Mouse (Mus musculus) hindbrain, postnatal 0 days (tissue): ENCODE data around the gene Elk4. TPM values are rescaled to one million over a fixed set of nuclear protein-coding genes. Genes with fewer than 3 reads are reported as not detected.
A peak's percentile ranks its signal among the peaks of the same experiment; 100 is the strongest.

Experiments
- ATAC-seq: fragments of 200-750 bp; cut with Nextera tagmentation; 2 replicates; pipeline ENCODE4 v1.8.0; 2017; ENCODE audit warnings: mild to moderate bottlenecking, moderate TSS enrichment, moderate library complexity
- DNase-seq: peaks from one replicate; pipeline ENCODE4 v3.0.0-alpha.2; 2015; ENCODE audit warnings: low spot score
- H3K27ac ChIP-seq: fragments of 300-500 bp; sonication (generic); 2 replicates; pipeline ENCODE4 v1.5.1; 2014; ENCODE audit warnings: mild to moderate bottlenecking
- H3K27me3 ChIP-seq: fragments of 300-500 bp; sonication (generic); 2 replicates; pipeline ENCODE4 v1.6.1; 2014; ENCODE audit warnings: low read length, mixed read lengths; ENCODE audit not compliant: insufficient read depth
- H3K36me3 ChIP-seq: fragments of 300-500 bp; sonication (generic); 2 replicates; pipeline ENCODE4 v1.6.1; 2014; ENCODE audit warnings: low read length, mixed read lengths; ENCODE audit not compliant: insufficient read depth
- H3K4me1 ChIP-seq: fragments of 300-500 bp; sonication (generic); 2 replicates; pipeline ENCODE4 v1.6.1; 2014; ENCODE audit warnings: antibody characterized with exemption, low read length, mixed read lengths; ENCODE audit not compliant: insufficient read depth
- H3K4me2 ChIP-seq: fragments of 300-500 bp; sonication (generic); 2 replicates; pipeline ENCODE4 v1.6.1; 2014; ENCODE audit warnings: low read depth, mild to moderate bottlenecking, low read length, moderate library complexity, mixed read lengths
- H3K4me3 ChIP-seq: fragments of 300-500 bp; sonication (generic); 2 replicates; pipeline ENCODE4 v1.5.1; 2014; ENCODE audit warnings: low read length
- H3K9ac ChIP-seq: fragments of 300-500 bp; sonication (generic); replicated peaks from 2 replicates; pipeline ENCODE4 v1.6.1; 2014; ENCODE audit warnings: mild to moderate bottlenecking, low read length, moderate library complexity, mixed read lengths
- H3K9me3 ChIP-seq: fragments of 300-500 bp; sonication (generic); 2 replicates; pipeline ENCODE4 v1.6.1; 2016; ENCODE audit warnings: low read length, mixed read lengths
- CTCF ChIP-seq: IDR thresholded peaks from 2 replicates; pipeline ENCODE4 v1.5.1; 2016; ENCODE audit warnings: antibody characterized with exemption, control low read depth, low read depth
- WGBS: fragments of 180-500 bp; shearing (Covaris S2); extraction: QIAGEN DNeasy Blood & Tissue Kit; methylation state at CpG from one replicate; pipeline ENCODE4 v1.1.7; 2014; 5-methylcytosine and 5-hydroxymethylcytosine counted together
- polyA plus RNA-seq: library from polyadenylated mRNA; unstranded; fragments of >200 nt; fragmentation: Nextera tagmentation; extraction: Ambion mirVana; gene quantifications from 2 replicates; pipeline ENCODE4 v1.2.1, GENCODE M21; 2015
- total RNA-seq: library from RNA; depleted of rRNA; stranded (reverse); fragments of >200 nt; gene quantifications from 2 replicates; pipeline ENCODE4 v1.2.3, GENCODE M21; 2014

Gene Elk4
- total and polyA plus RNA-seq, 2 experiments from 2014 or later = 8.2 to 22.4 TPM

DNA sequence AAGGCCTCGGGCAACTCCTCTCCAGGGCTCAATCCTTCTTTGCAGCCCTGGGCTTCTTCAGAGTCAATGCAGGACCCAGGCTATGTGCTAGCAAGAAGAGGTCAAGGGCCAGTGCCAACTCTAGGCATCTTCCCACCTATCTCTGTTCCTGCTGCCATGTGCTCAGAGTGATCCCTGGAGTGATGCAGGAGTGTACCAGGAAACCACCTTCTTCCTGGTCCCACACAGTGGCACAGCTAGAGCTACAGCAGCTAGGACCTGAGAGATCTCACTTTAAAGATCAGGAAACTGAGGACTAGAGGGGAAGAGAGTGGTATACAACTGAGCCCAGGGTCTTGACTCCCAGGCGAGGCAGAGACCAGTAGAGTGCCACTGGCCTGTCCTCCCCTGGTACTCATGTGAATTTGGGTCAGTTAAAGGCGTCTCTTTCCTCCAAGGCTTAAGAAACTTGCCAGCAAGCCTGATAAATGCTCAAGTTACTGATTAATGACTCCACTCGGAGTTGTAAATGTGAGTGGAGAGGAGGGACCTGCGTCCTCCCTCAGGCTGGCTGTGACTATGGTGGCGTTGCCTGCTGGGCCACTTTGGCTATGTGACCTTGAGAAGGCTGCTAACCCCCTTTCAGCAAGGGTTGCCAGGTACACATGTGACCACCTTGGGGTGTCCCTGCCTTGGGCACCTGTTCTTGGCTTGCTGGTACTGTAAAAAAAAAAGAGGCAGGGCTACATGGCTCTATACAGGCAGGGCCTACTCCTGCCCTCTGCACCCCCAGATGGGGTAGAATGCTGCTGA is 54.5 kb downstream of the Elk4 start:
- DNase-seq = no peak
- H3K36me3 ChIP-seq = no peaks in the 10 kb centered on the region
- H3K27me3 ChIP-seq = no peaks in the 10 kb centered on the region
- ATAC-seq = no peak
- no peak overlapping the region for H3K27ac ChIP-seq
- no peaks in the 10 kb centered on the region for H3K4me1 ChIP-seq
- no peaks in the 10 kb centered on the region for H3K9me3 ChIP-seq
- no peak overlapping the region for H3K9ac ChIP-seq
- H3K4me3 ChIP-seq = no peak overlapping the region
- no peak overlapping the region for H3K4me2 ChIP-seq
- no peak for TF ChIP-seq CTCF
- 70% methylated on average over 6 of the region's 6 CpGs for WGBS

DNA sequence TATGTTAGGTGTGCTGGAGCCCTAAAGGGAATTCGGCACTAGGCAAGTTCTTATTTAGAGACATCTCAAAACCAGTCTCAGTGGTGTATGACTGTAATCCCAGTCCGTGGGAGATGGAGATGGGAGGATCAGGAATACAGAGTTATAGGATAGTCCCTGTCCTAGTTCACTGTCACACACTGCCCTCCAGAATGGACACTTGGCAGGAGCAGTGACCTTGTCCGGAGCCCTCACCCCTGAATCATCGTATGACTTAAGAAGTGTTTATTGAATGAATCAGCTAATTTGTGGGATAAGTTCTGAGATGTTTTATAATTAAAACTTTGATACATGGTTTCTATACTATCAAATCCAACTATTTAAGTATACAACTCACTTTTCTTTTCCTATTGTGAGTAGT is 55.7 kb downstream of the Elk4 start:
- DNase-seq (no peak), ATAC-seq (no peak)
- Histone ChIP-seq H3K4me1 (0 out of 2 replicates have a peak, but pooled peaks cover 5% of the 10 kb centered on the region), H3K27me3 (no peaks in the 10 kb centered on the region), H3K9me3 (no peaks in the 10 kb centered on the region), H3K4me2 (no peak overlapping the region), H3K4me3 (no peak overlapping the region), H3K9ac (no peak overlapping the region), H3K36me3 (no peaks in the 10 kb centered on the region), H3K27ac (no peak overlapping the region)
- 84% methylated on average over 4 of the region's 4 CpGs for WGBS
- no peak for TF ChIP-seq CTCF

DNA sequence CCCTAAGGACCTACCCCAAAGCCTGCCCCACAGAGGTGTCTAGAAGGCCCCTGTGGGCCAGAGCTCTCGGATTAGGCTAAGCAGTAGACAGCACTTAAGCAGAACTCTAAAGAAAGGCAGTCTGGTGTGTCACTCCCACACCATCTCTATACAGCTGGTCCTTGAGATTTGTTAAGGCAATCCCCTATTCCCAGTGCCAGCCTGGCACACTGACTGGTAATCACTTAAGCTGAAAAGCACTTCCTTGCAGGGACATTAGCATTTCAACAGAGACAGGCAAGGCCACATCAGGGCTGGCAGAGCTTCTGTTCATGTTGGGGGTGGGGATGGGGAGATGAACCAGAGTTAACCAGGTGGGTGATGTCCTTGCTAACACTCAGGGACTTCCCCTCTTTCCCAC is 57.6 kb downstream of the Elk4 start:
- H3K4me1 ChIP-seq = 0 out of 2 replicates have a peak, but pooled peaks cover 5% of the 10 kb centered on the region
- no peaks in the 10 kb centered on the region for H3K27me3 ChIP-seq
- ATAC-seq (no peak), DNase-seq (peak; percentile 27)
- TF ChIP-seq CTCF = no peak
- H3K9me3 ChIP-seq = no peaks in the 10 kb centered on the region
- no peak overlapping the region for H3K27ac ChIP-seq
- H3K36me3 ChIP-seq = no peaks in the 10 kb centered on the region
- no peak overlapping the region for H3K9ac ChIP-seq
- H3K4me3 ChIP-seq = no peak overlapping the region
- no peak overlapping the region for H3K4me2 ChIP-seq
- WGBS = 46% methylated on average over 1 of the region's 1 CpGs

DNA sequence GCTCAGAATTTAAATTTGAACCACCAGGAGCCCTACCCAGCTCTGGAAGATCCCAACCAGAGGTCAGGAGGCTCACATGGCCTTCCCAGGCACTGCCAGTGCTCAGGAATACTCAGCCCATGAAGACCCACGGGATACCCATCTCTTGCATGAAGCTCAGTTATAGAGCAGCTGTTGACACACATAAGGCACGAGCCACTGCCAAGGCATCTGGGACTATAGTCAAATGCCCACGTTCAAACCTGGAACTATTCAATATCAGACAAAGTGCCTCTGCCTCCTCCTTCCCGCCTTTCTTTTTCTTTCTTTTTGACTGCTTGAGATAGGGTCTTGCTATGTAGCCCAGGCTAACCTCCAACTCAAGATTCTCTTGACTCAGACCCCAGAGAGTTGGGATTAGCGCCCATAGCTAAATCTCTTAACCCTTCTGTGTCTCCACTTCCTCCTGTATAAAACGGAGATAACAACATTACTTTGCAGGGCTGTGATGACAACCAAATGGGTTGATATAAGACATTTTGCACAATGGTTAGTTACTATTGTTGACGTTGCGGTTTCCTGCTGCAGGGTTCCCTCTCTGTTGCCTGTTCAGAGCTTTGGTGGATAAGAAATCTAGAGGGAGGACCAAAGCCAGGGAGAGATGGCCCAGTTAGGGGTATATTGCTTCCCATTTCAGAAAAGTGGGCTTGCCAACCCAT is 58.2 kb downstream of the Elk4 start:
- no peak for ATAC-seq
- no peak for TF ChIP-seq CTCF
- 75% methylated on average over 8 of the region's 8 CpGs for WGBS
- Histone ChIP-seq H3K9ac (no peak overlapping the region), H3K9me3 (no peaks in the 10 kb centered on the region), H3K36me3 (no peaks in the 10 kb centered on the region), H3K4me1 (0 out of 2 replicates have a peak, but pooled peaks cover 5% of the 10 kb centered on the region), H3K27ac (no peak overlapping the region), H3K4me2 (no peak overlapping the region), H3K4me3 (no peak overlapping the region), H3K27me3 (no peaks in the 10 kb centered on the region)
- DNase-seq = no peak

DNA sequence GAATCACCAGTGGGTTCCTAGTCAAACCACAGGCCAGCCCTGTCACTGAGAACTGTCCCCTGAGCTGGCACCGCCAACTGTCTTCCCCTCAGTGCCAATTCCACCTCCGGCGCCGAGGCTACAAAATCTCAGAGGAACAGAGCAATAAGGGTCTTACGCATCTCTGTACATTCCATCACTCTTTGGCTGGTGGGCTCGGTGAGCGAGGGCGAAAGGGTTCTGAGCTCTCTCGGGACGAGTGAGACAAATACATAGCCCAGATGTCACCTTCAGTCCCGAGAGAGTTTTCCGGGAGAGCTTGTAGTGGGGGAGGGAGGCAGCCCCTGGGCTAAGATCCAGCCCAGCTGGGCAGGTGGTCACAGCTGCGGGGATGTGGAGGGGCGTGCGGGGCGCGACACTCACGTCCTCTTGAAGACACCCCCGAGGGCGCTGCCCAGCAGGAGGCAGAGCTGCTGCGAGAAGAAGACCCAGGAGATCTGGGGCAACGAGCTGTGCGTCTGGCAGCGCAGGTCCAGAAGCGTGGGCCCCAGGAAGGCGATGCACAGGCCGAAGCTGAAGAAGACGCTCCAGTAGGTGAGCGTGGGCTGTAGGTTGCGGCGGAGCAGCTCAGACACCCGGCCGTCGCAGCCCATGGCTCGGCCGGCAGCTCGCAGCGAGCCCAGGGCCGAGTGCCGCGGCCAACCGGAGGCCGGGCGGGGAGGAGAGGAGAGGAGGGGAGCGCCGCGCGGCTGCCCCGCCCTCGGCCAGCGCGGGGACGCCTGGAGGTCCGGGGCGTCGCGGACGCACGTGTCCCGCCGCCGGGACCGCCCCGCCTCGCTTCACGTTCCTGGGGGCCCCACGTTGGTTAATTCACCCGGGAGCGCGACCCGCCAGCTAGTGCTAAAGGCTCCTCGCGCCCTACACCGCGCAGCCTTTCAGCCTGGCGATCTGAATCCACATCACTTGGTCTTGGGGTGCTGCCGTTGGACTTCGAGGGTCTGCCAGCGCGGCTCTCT is 60.2 kb downstream of the Elk4 start, which contains the start of gene Mfsd4a:
Gene Mfsd4a, minus strand, starts transcription at position 802 of the 995 bp plus-strand sequence.
- H3K4me3 ChIP-seq = peak within 1 kb of the TSS; percentile 52
- no peaks in the 10 kb centered on the region for H3K27me3 ChIP-seq
- H3K27ac ChIP-seq = 0 out of 2 replicates have a peak within 1 kb of the TSS, but pooled peaks have one; percentile 26
- ATAC-seq = peak; percentile 77
- peak within 1 kb of the TSS; percentile 60 for H3K9ac ChIP-seq
- TF ChIP-seq CTCF = peak; percentile 26; the same call in 1 of the 2 replicates
- H3K9me3 ChIP-seq = no peaks in the 10 kb centered on the region
- H3K4me2 ChIP-seq = peak within 1 kb of the TSS; percentile 95
- H3K36me3 ChIP-seq = no peaks in the 10 kb centered on the region
- WGBS = 1% methylated on average over 65 of the region's 80 CpGs
- 0 out of 2 replicates have a peak, but pooled peaks cover 5% of the 10 kb centered on the region for H3K4me1 ChIP-seq
- DNase-seq = peak; percentile 49

DNA sequence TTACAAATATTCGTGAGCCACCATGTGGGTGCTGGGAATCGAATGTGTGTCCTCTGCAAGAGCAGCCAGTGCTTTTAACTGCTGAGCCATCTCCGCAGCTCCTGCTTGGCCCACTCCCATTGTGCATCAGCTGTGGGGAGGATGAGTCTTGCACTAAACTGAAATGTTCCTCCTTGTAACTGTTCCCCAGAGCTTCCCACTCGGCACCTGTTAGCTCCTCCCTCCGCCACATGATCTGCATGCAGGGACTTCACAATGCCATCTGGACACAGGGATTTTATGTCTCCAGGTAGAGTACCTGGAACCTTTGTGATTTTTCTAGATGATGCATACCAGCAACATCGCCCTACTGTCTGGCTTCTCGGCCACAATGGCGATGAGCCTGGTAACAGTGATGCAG is 62.0 kb downstream of the Elk4 start:
- no peaks in the 10 kb centered on the region for H3K27me3 ChIP-seq
- H3K9ac ChIP-seq = no peak overlapping the region
- ATAC-seq (no peak), DNase-seq (no peak)
- H3K4me1 ChIP-seq = 0 out of 2 replicates have a peak, but pooled peaks cover 5% of the 10 kb centered on the region
- 85% methylated on average over 8 of the region's 8 CpGs for WGBS
- no peak overlapping the region for H3K4me3 ChIP-seq
- no peak overlapping the region for H3K4me2 ChIP-seq
- H3K9me3 ChIP-seq = no peaks in the 10 kb centered on the region
- H3K36me3 ChIP-seq = no peaks in the 10 kb centered on the region
- no peak for TF ChIP-seq CTCF
- no peak overlapping the region for H3K27ac ChIP-seq
